Mouse (Mus musculus): ENCODE measurements around the gene Tril. TPM values are rescaled to one million over a fixed set of nuclear protein-coding genes. Genes with fewer than 3 reads are reported as not detected.
A peak's percentile ranks its signal among the peaks of the same experiment; 100 is the strongest.

Gene Tril
- polyA plus RNA-seq, 1 experiment from 2014 or later = 4.5 TPM

DNA sequence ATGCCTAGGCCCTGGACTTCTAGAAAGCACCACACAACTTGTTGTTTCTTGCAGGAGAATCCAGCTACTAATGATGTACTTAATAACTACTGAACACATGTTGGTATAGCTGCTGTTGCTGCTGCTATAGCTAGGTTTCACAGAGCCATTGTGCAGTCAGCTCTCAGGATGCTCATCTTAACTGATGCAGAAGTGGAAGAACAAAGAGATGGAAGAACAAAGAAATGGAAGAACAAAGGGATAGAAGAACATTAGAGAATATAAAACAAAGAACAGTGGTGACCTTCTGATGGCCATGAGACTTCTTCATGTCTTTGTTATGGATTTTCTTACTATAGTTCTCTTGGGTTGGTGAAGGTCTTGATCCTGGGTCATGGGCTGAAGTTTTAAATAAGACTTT is 6.4 kb downstream of the Tril start:
- Histone ChIP-seq H3K36me3 (ENCODE audit: control insufficient read depth, insufficient read depth, low read length) (no peaks in the 10 kb centered on the region), H3K9me3 (ENCODE audit: control insufficient read depth, low read length) (no peaks in the 10 kb centered on the region), H3K4me2 (no peak overlapping the region), H3K4me3 (ENCODE audit: low read depth, low read length) (no peak overlapping the region), H3K4me1 (replicated peaks; ENCODE audit: control insufficient read depth, insufficient read depth, low read length) (peaks cover 9% of the 10 kb centered on the region), H3K27ac (ENCODE audit: low read depth, low read length) (no peak overlapping the region), H3K9ac (ENCODE audit: low read depth, low read length) (no peak overlapping the region), H3K27me3 (replicated peaks; ENCODE audit: control insufficient read depth, insufficient read depth, low read length) (peaks cover 32% of the 10 kb centered on the region)
- no peak for ATAC-seq (replicated peaks; ENCODE audit: low FRiP score)
- DNase-seq (ENCODE audit: low spot score) = no peak

- peak; percentile 24 for DNase-seq (ENCODE audit: low spot score)
- no peaks in the 10 kb centered on the region for H3K9me3 ChIP-seq (ENCODE audit: control insufficient read depth, low read length)
- H3K36me3 ChIP-seq (ENCODE audit: control insufficient read depth, insufficient read depth, low read length) = no peaks in the 10 kb centered on the region
- no peak overlapping the region for H3K27ac ChIP-seq (ENCODE audit: low read depth, low read length)
- peaks cover 12% of the 10 kb centered on the region for H3K27me3 ChIP-seq (replicated peaks; ENCODE audit: control insufficient read depth, insufficient read depth, low read length)
- no peak overlapping the region for H3K4me3 ChIP-seq (ENCODE audit: low read depth, low read length)
- H3K4me2 ChIP-seq = no peak overlapping the region
- H3K9ac ChIP-seq (ENCODE audit: low read depth, low read length) = no peak overlapping the region
- 52% methylated on average over 3 of the region's 3 CpGs for WGBS
- no peaks in the 10 kb centered on the region for H3K4me1 ChIP-seq (replicated peaks; ENCODE audit: control insufficient read depth, insufficient read depth, low read length)
- no peak for ATAC-seq (replicated peaks; ENCODE audit: low FRiP score)
Measured at GRCm38 (mm10) chr6:53812242-53812641, 8.4 kb downstream of the Tril start.

- H3K4me1 ChIP-seq (replicated peaks; ENCODE audit: control insufficient read depth, insufficient read depth, low read length) = no peaks in the 10 kb centered on the region
- no peaks in the 10 kb centered on the region for H3K9me3 ChIP-seq (ENCODE audit: control insufficient read depth, low read length)
- H3K4me3 ChIP-seq (ENCODE audit: low read depth, low read length) = no peak overlapping the region
- H3K4me2 ChIP-seq = no peak overlapping the region
- H3K36me3 ChIP-seq (ENCODE audit: control insufficient read depth, insufficient read depth, low read length) = no peaks in the 10 kb centered on the region
- ATAC-seq (replicated peaks; ENCODE audit: low FRiP score) (no peak), DNase-seq (ENCODE audit: low spot score) (no peak)
- no peaks in the 10 kb centered on the region for H3K27me3 ChIP-seq (replicated peaks; ENCODE audit: control insufficient read depth, insufficient read depth, low read length)
- H3K9ac ChIP-seq (ENCODE audit: low read depth, low read length) = no peak overlapping the region
- H3K27ac ChIP-seq (ENCODE audit: low read depth, low read length) = no peak overlapping the region
- WGBS = 82% methylated on average over 9 of the region's 9 CpGs
Measured at GRCm38 (mm10) chr6:53808801-53809200, 11.8 kb downstream of the Tril start.

GRCm38 (mm10) chr6:53807185-53807584 is 13.4 kb downstream of the Tril start:
- Histone ChIP-seq H3K9me3 (ENCODE audit: control insufficient read depth, low read length) (no peaks in the 10 kb centered on the region), H3K27me3 (replicated peaks; ENCODE audit: control insufficient read depth, insufficient read depth, low read length) (no peaks in the 10 kb centered on the region; the same call in 1 of the 2 replicates), H3K9ac (ENCODE audit: low read depth, low read length) (no peak overlapping the region), H3K27ac (ENCODE audit: low read depth, low read length) (no peak overlapping the region), H3K36me3 (ENCODE audit: control insufficient read depth, insufficient read depth, low read length) (no peaks in the 10 kb centered on the region), H3K4me1 (replicated peaks; ENCODE audit: control insufficient read depth, insufficient read depth, low read length) (no peaks in the 10 kb centered on the region), H3K4me2 (no peak overlapping the region), H3K4me3 (ENCODE audit: low read depth, low read length) (no peak overlapping the region)
- DNase-seq (ENCODE audit: low spot score) (no peak), ATAC-seq (replicated peaks; ENCODE audit: low FRiP score) (no peak)
- WGBS = 57% methylated on average over 3 of the region's 3 CpGs

GRCm38 (mm10) chr6:53806591-53807023 is 14.0 kb downstream of the Tril start:
- Histone ChIP-seq H3K4me2 (no peak overlapping the region), H3K27ac (ENCODE audit: low read depth, low read length) (no peak overlapping the region), H3K9me3 (ENCODE audit: control insufficient read depth, low read length) (no peaks in the 10 kb centered on the region), H3K27me3 (replicated peaks; ENCODE audit: control insufficient read depth, insufficient read depth, low read length) (no peaks in the 10 kb centered on the region; the same call in 1 of the 2 replicates), H3K36me3 (ENCODE audit: control insufficient read depth, insufficient read depth, low read length) (no peaks in the 10 kb centered on the region), H3K4me3 (ENCODE audit: low read depth, low read length) (no peak overlapping the region), H3K9ac (ENCODE audit: low read depth, low read length) (no peak overlapping the region), H3K4me1 (replicated peaks; ENCODE audit: control insufficient read depth, insufficient read depth, low read length) (no peaks in the 10 kb centered on the region)
- DNase-seq (ENCODE audit: low spot score) = no peak
- WGBS = 63% methylated on average over 8 of the region's 8 CpGs
- ATAC-seq (replicated peaks; ENCODE audit: low FRiP score) = no peak

GRCm38 (mm10) chr6:53806021-53806420 is 14.6 kb downstream of the Tril start:
- no peak overlapping the region for H3K9ac ChIP-seq (ENCODE audit: low read depth, low read length)
- no peak overlapping the region for H3K4me3 ChIP-seq (ENCODE audit: low read depth, low read length)
- no peaks in the 10 kb centered on the region; the same call in 1 of the 2 replicates for H3K27me3 ChIP-seq (replicated peaks; ENCODE audit: control insufficient read depth, insufficient read depth, low read length)
- no peak overlapping the region for H3K27ac ChIP-seq (ENCODE audit: low read depth, low read length)
- H3K36me3 ChIP-seq (ENCODE audit: control insufficient read depth, insufficient read depth, low read length) = no peaks in the 10 kb centered on the region
- ATAC-seq (replicated peaks; ENCODE audit: low FRiP score) = no peak
- H3K4me1 ChIP-seq (replicated peaks; ENCODE audit: control insufficient read depth, insufficient read depth, low read length) = no peaks in the 10 kb centered on the region
- no peaks in the 10 kb centered on the region for H3K9me3 ChIP-seq (ENCODE audit: control insufficient read depth, low read length)
- 68% methylated on average over 5 of the region's 5 CpGs for WGBS
- H3K4me2 ChIP-seq = no peak overlapping the region
- no peak for DNase-seq (ENCODE audit: low spot score)

DNA sequence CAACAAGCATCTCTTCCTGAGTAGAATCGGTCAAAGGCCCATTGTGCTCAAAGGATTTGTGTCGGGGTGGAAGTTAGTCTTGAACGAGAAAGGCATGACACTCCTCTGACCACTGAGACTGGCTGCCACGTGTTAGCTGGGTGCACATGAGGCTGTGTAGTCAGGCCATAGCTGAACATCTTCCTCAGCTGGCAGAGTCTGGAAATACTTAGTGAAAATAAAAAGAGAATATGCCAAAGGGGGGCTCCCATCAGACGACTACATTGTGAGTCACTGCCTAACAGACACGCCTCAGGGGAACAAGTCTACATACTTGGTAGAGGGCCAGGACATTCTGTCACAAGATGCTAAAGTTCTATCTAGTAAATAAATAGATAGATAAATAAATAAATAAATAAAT is 16.5 kb downstream of the Tril start:
- Histone ChIP-seq H3K9me3 (ENCODE audit: control insufficient read depth, low read length) (no peaks in the 10 kb centered on the region), H3K27ac (ENCODE audit: low read depth, low read length) (no peak overlapping the region), H3K4me2 (no peak overlapping the region), H3K4me1 (replicated peaks; ENCODE audit: control insufficient read depth, insufficient read depth, low read length) (no peaks in the 10 kb centered on the region), H3K4me3 (ENCODE audit: low read depth, low read length) (no peak overlapping the region), H3K36me3 (ENCODE audit: control insufficient read depth, insufficient read depth, low read length) (no peaks in the 10 kb centered on the region), H3K9ac (ENCODE audit: low read depth, low read length) (no peak overlapping the region), H3K27me3 (replicated peaks; ENCODE audit: control insufficient read depth, insufficient read depth, low read length) (no peaks in the 10 kb centered on the region; the same call in 1 of the 2 replicates)
- ATAC-seq (replicated peaks; ENCODE audit: low FRiP score) = no peak
- no peak for DNase-seq (ENCODE audit: low spot score)
- WGBS = 80% methylated on average over 6 of the region's 6 CpGs

- Histone ChIP-seq H3K4me1 (replicated peaks; ENCODE audit: control insufficient read depth, insufficient read depth, low read length) (no peaks in the 10 kb centered on the region), H3K9me3 (ENCODE audit: control insufficient read depth, low read length) (no peaks in the 10 kb centered on the region), H3K36me3 (ENCODE audit: control insufficient read depth, insufficient read depth, low read length) (no peaks in the 10 kb centered on the region), H3K27ac (ENCODE audit: low read depth, low read length) (no peak overlapping the region), H3K27me3 (replicated peaks; ENCODE audit: control insufficient read depth, insufficient read depth, low read length) (no peaks in the 10 kb centered on the region; the same call in 1 of the 2 replicates), H3K9ac (ENCODE audit: low read depth, low read length) (no peak overlapping the region), H3K4me3 (ENCODE audit: low read depth, low read length) (no peak overlapping the region), H3K4me2 (no peak overlapping the region)
- ATAC-seq (replicated peaks; ENCODE audit: low FRiP score) = no peak
- no peak for DNase-seq (ENCODE audit: low spot score)
- 90% methylated on average over 4 of the region's 4 CpGs for WGBS
Measured at GRCm38 (mm10) chr6:53803551-53803950, 17.1 kb downstream of the Tril start.

DNA sequence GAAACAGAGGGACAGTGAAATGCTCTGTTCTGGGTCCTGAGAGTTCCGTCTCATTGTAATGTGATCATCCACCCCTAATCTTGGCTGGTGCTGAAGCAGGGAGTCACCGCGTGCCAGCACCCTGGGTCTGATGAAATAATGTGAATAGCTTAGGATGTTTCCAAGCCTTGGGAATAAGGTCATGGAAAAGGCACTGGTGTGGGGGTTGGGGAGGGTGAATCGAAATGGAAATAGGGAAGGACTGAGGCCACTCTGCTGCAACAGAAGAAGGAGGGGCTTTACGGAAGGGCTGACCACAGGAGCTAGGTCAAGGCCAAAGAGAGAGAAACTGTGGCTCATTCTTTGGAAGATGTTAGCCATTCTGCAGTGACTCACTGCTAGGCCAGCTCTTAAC is 18.7 kb downstream of the Tril start:
- Histone ChIP-seq H3K4me3 (ENCODE audit: low read depth, low read length) (no peak overlapping the region), H3K9ac (ENCODE audit: low read depth, low read length) (no peak overlapping the region), H3K36me3 (ENCODE audit: control insufficient read depth, insufficient read depth, low read length) (no peaks in the 10 kb centered on the region), H3K9me3 (ENCODE audit: control insufficient read depth, low read length) (no peaks in the 10 kb centered on the region), H3K27ac (ENCODE audit: low read depth, low read length) (no peak overlapping the region), H3K4me1 (replicated peaks; ENCODE audit: control insufficient read depth, insufficient read depth, low read length) (no peaks in the 10 kb centered on the region), H3K4me2 (no peak overlapping the region), H3K27me3 (replicated peaks; ENCODE audit: control insufficient read depth, insufficient read depth, low read length) (no peaks in the 10 kb centered on the region; the same call in 1 of the 2 replicates)
- WGBS = 51% methylated on average over 5 of the region's 5 CpGs
- ATAC-seq (replicated peaks; ENCODE audit: low FRiP score) (no peak), DNase-seq (ENCODE audit: low spot score) (no peak)

Data from liver, embryonic 11.5 days (tissue).